Mouse (Mus musculus) naive thymus-derived CD4-positive, alpha-beta T cell, adult 5 months (primary cell): ENCODE data around the gene Prtg. TPM values are rescaled to one million over a fixed set of nuclear protein-coding genes. Genes with fewer than 3 reads are reported as not detected.

Experiments used
- polyA plus RNA-seq: library from polyadenylated mRNA; unstranded; fragments of 100-300 nt; shearing (Covaris generic); gene quantifications from one replicate; pipeline ENCODE4 v1.2.1, GENCODE M21; 2017

Prtg gene
- polyA plus RNA-seq = not detected

GRCm38 (mm10) chr9:72806731-72807419 lies at the start of gene Prtg:
TSS of gene Prtg (plus strand) at chr9:72806874.

GRCm38 (mm10) chr9:72925021-72925934 lies 118.6 kb downstream of the Prtg start, which contains the start of gene Pygo1:
TSS of gene Pygo1 (plus strand) at chr9:72925645.

GRCm38 (mm10) chr9:72958521-72959450 lies 152.1 kb downstream of the Prtg start, which contains the start of the genes Dyx1c1 and Gm44503:
TSS of gene Dyx1c1 (plus strand) at chr9:72958785.
TSS of gene Gm44503 (plus strand) at chr9:72958852.

Other genes starting within 250 kb of the Prtg start
- gene Nedd4, start 144.5 kb upstream of the Prtg start, polyA plus RNA-seq = 0.98 TPM
- not detected for gene Pygo1, start 118.8 kb downstream of the Prtg start, polyA plus RNA-seq
- 1.4 TPM for gene Dyx1c1, start 151.9 kb downstream of the Prtg start, polyA plus RNA-seq
- not detected for gene Gm44503, start 152.0 kb downstream of the Prtg start, polyA plus RNA-seq
- gene Ccpg1os, start 178.5 kb downstream of the Prtg start, polyA plus RNA-seq = 3.3 TPM
- 126 TPM for gene Ccpg1, start 178.6 kb downstream of the Prtg start, polyA plus RNA-seq
- gene Pigb, start 233.5 kb downstream of the Prtg start, polyA plus RNA-seq = 11.9 TPM
- 36.3 TPM for gene Rab27a, start 238.0 kb downstream of the Prtg start, polyA plus RNA-seq